ENCODE assay signal across 10 mouse cellular contexts in the genomic region with DNA sequence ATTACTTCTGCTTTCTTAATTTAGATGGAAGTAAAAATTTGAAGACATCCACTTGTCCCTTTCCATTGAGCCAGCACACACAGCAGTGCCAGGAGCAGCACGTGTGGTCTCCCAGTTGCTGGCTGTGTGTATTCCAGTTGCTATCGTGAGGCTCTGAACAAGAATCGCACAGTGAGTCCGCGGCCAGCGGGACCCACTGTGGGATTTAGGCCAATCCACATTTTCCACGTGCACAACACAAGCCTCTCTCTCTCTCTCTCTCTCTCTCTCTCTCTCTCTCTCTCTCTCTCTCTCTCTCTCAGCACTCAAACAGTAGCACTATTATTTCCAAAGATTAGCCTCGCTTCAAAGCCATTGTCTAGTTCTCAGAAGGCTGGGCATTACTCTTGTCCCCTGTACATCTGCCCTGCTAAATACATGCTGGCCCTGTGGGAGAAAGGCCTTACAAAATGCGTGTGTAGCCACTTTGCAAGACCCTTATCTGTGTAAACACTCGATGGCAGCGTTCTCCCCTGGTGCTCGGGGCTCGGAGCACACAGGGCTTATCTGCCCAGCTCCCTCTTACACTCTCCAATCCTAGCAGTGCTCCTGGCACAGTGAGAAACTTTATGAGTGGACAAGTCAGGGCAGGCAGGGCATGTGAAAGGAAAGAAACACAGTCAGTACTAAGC. TPM values are rescaled to one million over a fixed set of nuclear protein-coding genes. Genes with fewer than 3 reads are reported as not detected.
DNase-seq lines count a peak whose midpoint lies in the region; ATAC-seq and TF ChIP-seq lines count a peak whose summit lies in the region.
"Had no signal": no experiment of that assay in that cellular context is flagged by ENCODE, and none has a peak within 500 bp of the region (broad histone marks: within the 10 kb centered on the region; RNA-seq: fewer than 3 reads in every experiment).

No protein-coding gene starts in this region.

- H3K4me3 ChIP-seq in heart, embryonic 16.5 days (ENCODE audit: low read length): no peak overlapping the region
- H3K4me3 ChIP-seq in hindbrain, embryonic 13.5 days: no peak overlapping the region
- H3K4me3 ChIP-seq in neural tube, embryonic 13.5 days: no peak overlapping the region
- no peak overlapping the region for H3K4me3 ChIP-seq in intestine, postnatal 0 days (ENCODE audit: low read depth, low read length)
- H3K4me3 ChIP-seq: embryonic facial prominence, embryonic 12.5 days had no signal

- no peak for DNase-seq in heart, adult 9 months (ENCODE audit: low spot score in 2 of 2)
- peak; percentile 87 for DNase-seq in brain, adult 2 months (ENCODE audit: low read depth, low spot score)
- no peak for DNase-seq in ovary, postnatal 14 days (ENCODE audit: low spot score)
- no peak for DNase-seq in right cerebral cortex, postnatal 14 days
- DNase-seq: kidney, postnatal 36 days had no signal

- WGBS in heart, embryonic 16.5 days: 28% methylated on average over 13 of the region's 13 CpGs
- 34% methylated on average over 13 of the region's 13 CpGs for WGBS in hindbrain, embryonic 13.5 days
- 25% methylated on average over 13 of the region's 13 CpGs for WGBS in neural tube, embryonic 13.5 days
- 53% methylated on average over 13 of the region's 13 CpGs for WGBS in intestine, postnatal 0 days

- H3K4me1 ChIP-seq in heart, embryonic 16.5 days (ENCODE audit: control insufficient read depth, insufficient read depth, low read length): peaks cover 25% of the 10 kb centered on the region
- H3K4me1 ChIP-seq in hindbrain, embryonic 13.5 days (replicated peaks): peaks cover 16% of the 10 kb centered on the region
- peaks cover 23% of the 10 kb centered on the region for H3K4me1 ChIP-seq in neural tube, embryonic 13.5 days (replicated peaks)
- H3K4me1 ChIP-seq in intestine, postnatal 0 days (replicated peaks; ENCODE audit: control insufficient read depth, insufficient read depth, low read length): 0 out of 2 replicates have a peak, but pooled peaks cover 5% of the 10 kb centered on the region
- H3K4me1 ChIP-seq: embryonic facial prominence, embryonic 12.5 days had no signal

- no peaks in the 10 kb centered on the region for H3K36me3 ChIP-seq in heart, embryonic 16.5 days (ENCODE audit: control insufficient read depth, insufficient read depth)
- no peaks in the 10 kb centered on the region for H3K36me3 ChIP-seq in hindbrain, embryonic 13.5 days
- H3K36me3 ChIP-seq in neural tube, embryonic 13.5 days: no peaks in the 10 kb centered on the region
- H3K36me3 ChIP-seq in intestine, postnatal 0 days (ENCODE audit: control insufficient read depth, insufficient read depth): no peaks in the 10 kb centered on the region
- H3K36me3 ChIP-seq: embryonic facial prominence, embryonic 12.5 days had no signal

- H3K9me3 ChIP-seq in heart, embryonic 16.5 days (replicated peaks; ENCODE audit: control insufficient read depth, low read length): no peaks in the 10 kb centered on the region
- no peaks in the 10 kb centered on the region for H3K9me3 ChIP-seq in hindbrain, embryonic 13.5 days
- no peaks in the 10 kb centered on the region for H3K9me3 ChIP-seq in neural tube, embryonic 13.5 days
- H3K9me3 ChIP-seq in intestine, postnatal 0 days (ENCODE audit: control insufficient read depth): no peaks in the 10 kb centered on the region
- H3K9me3 ChIP-seq: embryonic facial prominence, embryonic 12.5 days had no signal

- ATAC-seq in heart, embryonic 16.5 days (replicated peaks; ENCODE audit: extremely low read depth, insufficient read depth, low FRiP score): no peak; the same call in 1 of the 2 replicates
- ATAC-seq in hindbrain, embryonic 13.5 days (ENCODE audit: low FRiP score): peak; percentile 61
- ATAC-seq in neural tube, embryonic 13.5 days (ENCODE audit: low read depth): peak; percentile 63
- no peak for ATAC-seq in intestine, postnatal 0 days

- peak overlapping the region; percentile 47 for H3K4me2 ChIP-seq in heart, embryonic 16.5 days (ENCODE audit: low read depth, low read length)
- no peak overlapping the region for H3K4me2 ChIP-seq in hindbrain, embryonic 13.5 days
- H3K4me2 ChIP-seq in neural tube, embryonic 13.5 days: no peak overlapping the region
- no peak overlapping the region for H3K4me2 ChIP-seq in intestine, postnatal 0 days (replicated peaks; ENCODE audit: low read depth)
- H3K4me2 ChIP-seq: embryonic facial prominence, embryonic 12.5 days had no signal

- peak overlapping the region; percentile 39 for H3K27ac ChIP-seq in heart, embryonic 16.5 days (ENCODE audit: low read length)
- no peak overlapping the region for H3K27ac ChIP-seq in hindbrain, embryonic 13.5 days
- peak overlapping the region; percentile 25; the same call in 1 of the 2 replicates for H3K27ac ChIP-seq in neural tube, embryonic 13.5 days (replicated peaks)
- no peak overlapping the region for H3K27ac ChIP-seq in intestine, postnatal 0 days (ENCODE audit: low read depth, low read length)
- H3K27ac ChIP-seq: embryonic facial prominence, embryonic 12.5 days had no signal

- TF ChIP-seq CTCF in intestine, postnatal 0 days (IDR thresholded peaks at IDR 0.05; ENCODE audit: low read depth): no peak

- no peak overlapping the region; the same call in 1 of the 2 replicates for H3K9ac ChIP-seq in heart, embryonic 16.5 days (ENCODE audit: low read length)
- no peak overlapping the region for H3K9ac ChIP-seq in hindbrain, embryonic 13.5 days
- no peak overlapping the region for H3K9ac ChIP-seq in neural tube, embryonic 13.5 days
- no peak overlapping the region for H3K9ac ChIP-seq in intestine, postnatal 0 days (ENCODE audit: low read depth, low read length)
- H3K9ac ChIP-seq: embryonic facial prominence, embryonic 12.5 days had no signal

- peaks cover 2% of the 10 kb centered on the region; the same call in 1 of the 2 replicates for H3K27me3 ChIP-seq in heart, embryonic 16.5 days (ENCODE audit: control insufficient read depth, insufficient read depth, low read length)
- no peaks in the 10 kb centered on the region for H3K27me3 ChIP-seq in hindbrain, embryonic 13.5 days
- no peaks in the 10 kb centered on the region for H3K27me3 ChIP-seq in neural tube, embryonic 13.5 days
- peaks cover 9% of the 10 kb centered on the region; the same call in 1 of the 2 replicates for H3K27me3 ChIP-seq in intestine, postnatal 0 days (replicated peaks; ENCODE audit: control insufficient read depth, insufficient read depth, low read length)
- H3K27me3 ChIP-seq: embryonic facial prominence, embryonic 12.5 days had no signal

RNA-seq across cellular contexts. Expression of a gene that starts 25.0 kb away (rescaled TPM):
- 3.3 and 3.5 TPM in 2 replicates for polyA plus RNA-seq in heart, embryonic 16.5 days (2015; fragmentation: Nextera tagmentation; extraction: Ambion mirVana)
- polyA plus RNA-seq in hindbrain, embryonic 13.5 days (2015; fragmentation: Nextera tagmentation; extraction: Ambion mirVana): 6.2 and 6.6 TPM in 2 replicates
- polyA plus RNA-seq in neural tube, embryonic 13.5 days (2015; fragmentation: Nextera tagmentation; extraction: Ambion mirVana): 6.1 and 6.3 TPM in 2 replicates
- polyA plus RNA-seq in intestine, postnatal 0 days (2015; fragmentation: Nextera tagmentation; extraction: Ambion mirVana): 2.3 and 2.7 TPM in 2 replicates

RNA-seq across cellular contexts. Expression of a gene that starts 25.9 kb away (rescaled TPM):
- polyA plus RNA-seq in heart, embryonic 16.5 days (2015; fragmentation: Nextera tagmentation; extraction: Ambion mirVana): 66.1 and 78.0 TPM in 2 replicates
- polyA plus RNA-seq in hindbrain, embryonic 13.5 days (2015; fragmentation: Nextera tagmentation; extraction: Ambion mirVana): 75.2 and 77.6 TPM in 2 replicates
- 78.5 and 87.1 TPM in 2 replicates for polyA plus RNA-seq in neural tube, embryonic 13.5 days (2015; fragmentation: Nextera tagmentation; extraction: Ambion mirVana)
- polyA plus RNA-seq in intestine, postnatal 0 days (2015; fragmentation: Nextera tagmentation; extraction: Ambion mirVana): 35.0 and 38.8 TPM in 2 replicates

RNA-seq across cellular contexts. Expression of a gene that starts 51.8 kb away (rescaled TPM):
- polyA plus RNA-seq in heart, embryonic 16.5 days (2015; fragmentation: Nextera tagmentation; extraction: Ambion mirVana): 6.8 and 8.8 TPM in 2 replicates
- polyA plus RNA-seq in hindbrain, embryonic 13.5 days (2015; fragmentation: Nextera tagmentation; extraction: Ambion mirVana): 24.5 and 27.8 TPM in 2 replicates
- polyA plus RNA-seq in neural tube, embryonic 13.5 days (2015; fragmentation: Nextera tagmentation; extraction: Ambion mirVana): 20.5 and 25.7 TPM in 2 replicates
- polyA plus RNA-seq in intestine, postnatal 0 days (2015; fragmentation: Nextera tagmentation; extraction: Ambion mirVana): 7.1 and 8.6 TPM in 2 replicates

Comparison
In these comparisons a context has a peak if more than half of its experiments do, and no peak if none do; other contexts are left out.
1. ATAC-seq: peak in hindbrain, embryonic 13.5 days (single experiment) and neural tube, embryonic 13.5 days (single experiment); none in heart, embryonic 16.5 days (single experiment) and intestine, postnatal 0 days (single experiment).
2. H3K27ac ChIP-seq: peak in heart, embryonic 16.5 days (single experiment) and neural tube, embryonic 13.5 days (single experiment); none in hindbrain, embryonic 13.5 days (single experiment) and intestine, postnatal 0 days (single experiment).